Mouse (Mus musculus) large intestine, adult 2 months (tissue): Measurements from ENCODE around the gene Adm. TPM values are rescaled to one million over a fixed set of nuclear protein-coding genes. Genes with fewer than 3 reads are reported as not detected.
"Not testable (repeated sequence)": the region's sequence is repeated elsewhere in the genome, so short reads cannot be mapped to it uniquely, and the experiment has no call there.

Experiments used
- DNase-seq: peaks from one replicate; pipeline ENCODE4 v3.0.0-alpha.2; 2012; ENCODE audit warnings: low read depth, low spot score
- WGBS: fragments of 180-500 bp; shearing (Covaris S2); methylation state at CpG from one replicate; pipeline ENCODE4 v1.1.7; 2018; 5-methylcytosine and 5-hydroxymethylcytosine counted together
- polyA plus RNA-seq: library from polyadenylated mRNA; depleted of rRNA; stranded (reverse); fragments of >200 nt; gene quantifications from 2 replicates; pipeline ENCODE4 v1.2.3, GENCODE M21; 2012

Gene Adm
- polyA plus RNA-seq, 1 experiment: 5.8 TPM

- no peak for DNase-seq
- WGBS: 6% methylated on average over 12 of the region's 12 CpGs
These were observed 370 bp upstream of the Adm start for GRCm38 (mm10) chr7:110627099-110627482.

- 4% methylated on average over 11 of the region's 11 CpGs for WGBS
These were observed 776 bp downstream of the Adm start for GRCm38 (mm10) chr7:110628273-110628600.

GRCm38 (mm10) chr7:110628611-110629354 is 1.3 kb downstream of the Adm start:
- WGBS: 2% methylated on average over 33 of the region's 33 CpGs
- no peak for DNase-seq

More at GRCm38 (mm10) chr7:110628273-110628600, 776 bp downstream of the Adm start:
- DNase-seq: no peak

- DNase-seq: no peak
- 2% methylated on average over 36 of the region's 36 CpGs for WGBS
These were observed 2.6 kb downstream of the Adm start for GRCm38 (mm10) chr7:110629892-110630666.

- no peak for DNase-seq
- 34% methylated on average over 16 of the region's 16 CpGs for WGBS
These were observed 3.9 kb downstream of the Adm start for GRCm38 (mm10) chr7:110631136-110631888.

- no peak for DNase-seq
- WGBS: 84% methylated on average over 3 of the region's 3 CpGs
These were observed 8.5 kb downstream of the Adm start for GRCm38 (mm10) chr7:110635929-110636328.

- WGBS: 24% methylated on average over 1 of the region's 1 CpGs
- DNase-seq: no peak
These were observed 9.1 kb downstream of the Adm start for GRCm38 (mm10) chr7:110636559-110636958.

GRCm38 (mm10) chr7:110638305-110639110 is 11.0 kb downstream of the Adm start:
- DNase-seq: no peak
- WGBS: 50% methylated on average over 17 of the region's 17 CpGs

- WGBS: 45% methylated on average over 11 of the region's 11 CpGs
- DNase-seq: no peak
These were observed 11.9 kb downstream of the Adm start for GRCm38 (mm10) chr7:110639291-110639915.

GRCm38 (mm10) chr7:110639958-110640357 is 12.5 kb downstream of the Adm start:
- 96% methylated on average over 3 of the region's 3 CpGs for whole genome bisulfite sequencing
- not testable (repeated sequence) for DNase-seq

GRCm38 (mm10) chr7:110645311-110645710 is 17.9 kb downstream of the Adm start:
- 70% methylated on average over 5 of the region's 5 CpGs for WGBS
- peak; percentile 91 for DNase-seq

- no peak for DNase-seq
- 67% methylated on average over 6 of the region's 6 CpGs for WGBS
These were observed 18.4 kb downstream of the Adm start for GRCm38 (mm10) chr7:110645859-110646258.

GRCm38 (mm10) chr7:110646611-110647407 is 19.3 kb downstream of the Adm start:
- 52% methylated on average over 8 of the region's 8 CpGs for WGBS
- no peak for DNase-seq

- 24% methylated on average over 15 of the region's 15 CpGs for WGBS
- no peak for DNase-seq
These were observed 20.3 kb downstream of the Adm start for GRCm38 (mm10) chr7:110647559-110648454.

- WGBS: 17% methylated on average over 13 of the region's 13 CpGs
- peak; percentile 93 for DNase-seq
These were observed 21.1 kb downstream of the Adm start for GRCm38 (mm10) chr7:110648455-110649085.

GRCm38 (mm10) chr7:110649133-110649987 is 21.9 kb downstream of the Adm start:
- WGBS: 32% methylated on average over 6 of the region's 6 CpGs
- DNase-seq: no peak
